Mouse (Mus musculus) hindbrain, embryonic 15.5 days (tissue): ENCODE measurements at regions not wholly inside any gene's neighbourhood (a gene's known extent, or its start where the extent isn't known, plus 50 kb on each side); places are given as distances from the start of the nearest gene placed in this dataset.

Source experiments
- ATAC-seq: fragments of 200-750 bp; cut with Nextera tagmentation; 2 replicates; pipeline ENCODE4 v1.8.0; 2017; ENCODE audit warnings: low read depth, moderate number of reproducible peaks, moderate TSS enrichment; ENCODE audit not compliant: low FRiP score
- H3K27ac ChIP-seq: fragments of 300-500 bp; sonication (generic); replicated peaks from 2 replicates; pipeline ENCODE4 v1.5.1; 2015; ENCODE audit warnings: mild to moderate bottlenecking, inconsistent platforms
- H3K27me3 ChIP-seq: fragments of 300-500 bp; sonication (generic); 2 replicates; pipeline ENCODE4 v1.6.1; 2015; ENCODE audit warnings: control low read depth, inconsistent platforms
- H3K36me3 ChIP-seq: fragments of 300-500 bp; sonication (generic); 2 replicates; pipeline ENCODE4 v1.6.1; 2015; ENCODE audit warnings: control low read depth, inconsistent platforms
- H3K4me1 ChIP-seq: fragments of 300-500 bp; sonication (generic); replicated peaks from 2 replicates; pipeline ENCODE4 v1.6.1; 2015; ENCODE audit warnings: control low read depth, inconsistent platforms
- H3K4me2 ChIP-seq: fragments of 300-500 bp; sonication (generic); 2 replicates; pipeline ENCODE4 v1.6.1; 2015; ENCODE audit warnings: moderate library complexity, mild to moderate bottlenecking, inconsistent platforms
- H3K4me3 ChIP-seq: fragments of 300-500 bp; sonication (generic); 2 replicates; pipeline ENCODE4 v1.5.1; 2015; ENCODE audit warnings: mild to moderate bottlenecking, inconsistent platforms
- H3K9ac ChIP-seq: fragments of 300-500 bp; sonication (generic); 2 replicates; pipeline ENCODE4 v1.6.1; 2015; ENCODE audit warnings: inconsistent platforms
- H3K9me3 ChIP-seq: fragments of 300-500 bp; sonication (generic); 2 replicates; pipeline ENCODE4 v1.6.1; 2016; ENCODE audit warnings: control low read depth, inconsistent platforms
- WGBS: fragments of 180-500 bp; shearing (Covaris S2); methylation state at CpG from one replicate; pipeline ENCODE4 v1.1.7; 2015; 5-methylcytosine and 5-hydroxymethylcytosine counted together

DNA sequence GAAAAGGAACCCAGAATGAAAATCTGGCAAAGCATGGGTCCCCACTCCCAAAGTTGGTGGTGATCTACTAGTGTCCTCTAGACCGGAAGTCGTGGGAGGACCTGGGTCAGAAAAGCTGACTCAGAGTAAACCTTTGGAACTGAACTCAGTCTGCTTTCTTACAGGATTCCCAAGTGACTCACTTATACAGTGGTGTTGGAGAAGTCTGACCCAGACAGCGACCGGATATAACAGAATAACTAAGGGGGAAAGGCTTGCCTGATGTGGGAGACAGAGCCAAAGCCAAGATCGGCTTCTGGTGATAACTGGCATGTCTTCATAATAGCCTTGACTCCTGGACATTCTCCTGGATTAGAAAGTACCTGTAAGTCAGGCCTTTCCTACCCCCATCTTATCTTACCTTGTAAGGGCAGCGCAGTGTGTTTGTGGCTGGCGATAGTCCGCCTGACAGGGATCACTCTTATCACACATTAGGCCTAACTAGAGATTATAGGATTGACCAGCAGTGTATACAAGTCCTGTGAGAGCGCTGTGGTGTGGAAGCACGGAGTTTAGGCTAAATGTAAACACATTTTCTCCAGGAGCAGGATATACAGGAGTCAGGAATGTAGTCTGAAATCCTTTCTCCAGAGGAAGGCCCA, 150.4 kb downstream of the Gm19410 start:
- Histone ChIP-seq H3K4me3 (no peak overlapping the region), H3K36me3 (no peaks in the 10 kb centered on the region), H3K9me3 (no peaks in the 10 kb centered on the region), H3K27ac (no peak overlapping the region), H3K4me1 (0 out of 2 replicates have a peak, but pooled peaks cover 5% of the 10 kb centered on the region), H3K4me2 (no peak overlapping the region), H3K9ac (no peak overlapping the region), H3K27me3 (no peaks in the 10 kb centered on the region)
- WGBS: 89% methylated on average over 10 of the region's 10 CpGs
- no peak for ATAC-seq

DNA sequence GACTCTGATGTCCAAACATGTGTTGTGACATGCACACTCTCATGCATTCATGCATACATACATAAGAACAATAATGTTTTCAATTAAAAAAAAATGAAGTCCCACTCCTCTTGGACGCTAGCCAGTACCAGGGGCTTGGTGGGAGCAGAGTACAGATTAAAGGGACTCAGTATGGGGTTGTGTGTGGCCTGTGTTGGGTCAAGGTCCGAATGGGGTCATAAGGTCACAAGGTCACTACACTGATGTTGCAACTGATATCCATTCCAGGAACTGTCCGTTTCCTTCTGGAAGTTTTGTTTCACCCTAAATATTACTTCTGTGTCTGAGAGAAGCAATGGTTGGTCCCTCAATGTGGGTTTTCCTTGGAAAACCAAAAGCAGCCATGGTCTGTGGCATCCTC, 152.0 kb downstream of the Gm19410 start:
- Histone ChIP-seq H3K36me3 (no peaks in the 10 kb centered on the region), H3K27me3 (no peaks in the 10 kb centered on the region), H3K4me3 (no peak overlapping the region), H3K9ac (no peak overlapping the region), H3K27ac (no peak overlapping the region), H3K4me2 (no peak overlapping the region), H3K9me3 (no peaks in the 10 kb centered on the region), H3K4me1 (0 out of 2 replicates have a peak, but pooled peaks cover 5% of the 10 kb centered on the region)
- 63% methylated on average over 3 of the region's 3 CpGs for WGBS
- ATAC-seq: no peak

DNA sequence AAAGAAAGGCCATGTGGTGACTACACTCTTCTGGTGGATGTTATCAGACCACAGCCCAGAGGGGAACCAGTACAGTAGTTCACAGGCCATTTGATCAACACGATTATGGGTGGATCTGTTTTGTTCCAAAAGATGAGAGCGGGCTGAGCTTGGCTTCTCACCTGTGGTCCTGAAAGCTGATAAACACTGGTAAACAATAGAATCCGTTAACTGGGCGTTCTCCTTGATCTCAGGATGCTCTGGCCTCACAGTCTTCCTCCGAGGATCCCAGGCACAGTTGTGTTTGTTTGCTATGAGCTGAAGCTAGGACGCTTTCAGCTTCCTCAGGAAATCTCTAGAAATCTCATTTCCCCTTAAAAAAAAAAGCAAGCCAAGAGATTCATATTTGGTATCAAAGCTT, 153.9 kb downstream of the Gm19410 start:
- 81% methylated on average over 6 of the region's 6 CpGs for WGBS
- H3K9ac ChIP-seq: no peak overlapping the region

DNA sequence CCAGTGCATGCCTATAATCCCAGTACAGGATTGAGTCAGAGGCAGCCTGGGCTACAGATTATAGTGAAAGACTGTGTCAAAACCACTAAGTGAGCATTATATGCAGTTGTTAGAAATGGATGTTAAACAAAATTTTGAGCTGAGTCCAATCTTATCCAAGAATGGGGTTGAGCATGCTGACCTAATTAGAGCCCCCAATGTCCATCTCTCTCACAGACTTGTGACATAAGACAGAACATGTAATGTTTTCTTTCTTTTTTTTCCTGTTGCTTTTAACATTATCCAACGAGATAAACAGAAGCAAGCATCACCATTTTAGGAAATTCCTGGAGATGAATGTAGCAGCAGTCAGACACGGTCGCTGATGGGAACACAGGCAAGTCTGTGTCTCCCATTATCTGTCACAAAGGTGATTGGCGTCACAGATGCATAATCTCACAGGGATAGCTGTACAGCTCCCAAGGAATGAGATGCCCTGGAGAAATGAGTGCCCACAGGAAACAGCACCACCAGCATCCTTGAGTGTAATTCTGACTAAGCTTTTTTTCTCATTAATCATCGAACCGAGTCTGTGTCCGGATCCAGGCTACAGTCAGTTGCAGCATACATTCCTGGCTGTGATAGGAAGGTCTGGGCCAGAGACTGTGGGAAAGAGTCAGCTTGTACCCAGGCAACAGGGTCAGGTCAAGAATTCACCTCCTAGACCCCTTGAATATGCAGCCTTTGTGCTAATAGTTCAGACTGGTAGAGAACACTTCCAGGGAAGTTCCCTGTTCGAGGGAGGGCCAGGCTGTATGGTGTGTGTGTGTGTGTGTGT, 154.5 kb downstream of the Gm19410 start:
- no peaks in the 10 kb centered on the region for H3K9me3 ChIP-seq
- no peak overlapping the region for H3K4me2 ChIP-seq
- 15% methylated on average over 8 of the region's 8 CpGs for WGBS

More for the DNA sequence above, 153.9 kb downstream of the Gm19410 start:
- no peak overlapping the region for H3K4me2 ChIP-seq
- H3K27ac ChIP-seq: no peak overlapping the region
- H3K4me3 ChIP-seq: no peak overlapping the region
- H3K4me1 ChIP-seq: 0 out of 2 replicates have a peak, but pooled peaks cover 11% of the 10 kb centered on the region
- H3K9me3 ChIP-seq: no peaks in the 10 kb centered on the region
- no peaks in the 10 kb centered on the region for H3K36me3 ChIP-seq
- ATAC-seq: no peak
- no peaks in the 10 kb centered on the region for H3K27me3 ChIP-seq

DNA sequence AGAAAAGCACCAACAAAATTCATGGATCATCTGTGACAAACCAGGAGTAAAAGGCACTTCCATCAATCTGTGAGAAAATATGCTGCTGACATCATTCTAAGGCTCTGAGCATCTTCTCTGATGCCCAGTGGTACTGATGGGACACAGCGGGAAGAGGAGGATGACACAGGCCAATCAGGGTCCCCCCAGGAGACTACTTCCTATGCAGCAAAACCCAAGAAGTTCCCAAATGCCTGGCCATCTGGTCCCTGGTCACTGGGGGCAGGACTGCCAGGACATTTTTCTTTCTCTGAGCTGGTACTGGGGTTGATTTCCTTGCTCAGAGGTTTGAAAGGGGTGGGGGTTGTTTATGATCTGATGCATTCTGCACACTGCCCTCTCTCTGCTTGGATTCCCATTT, 158.4 kb downstream of the Gm19410 start:
- Histone ChIP-seq H3K9me3 (no peaks in the 10 kb centered on the region), H3K4me1 (0 out of 2 replicates have a peak, but pooled peaks cover 11% of the 10 kb centered on the region), H3K36me3 (no peaks in the 10 kb centered on the region), H3K4me3 (no peak overlapping the region), H3K27ac (no peak overlapping the region), H3K4me2 (no peak overlapping the region), H3K9ac (no peak overlapping the region), H3K27me3 (no peaks in the 10 kb centered on the region)
- no peak for ATAC-seq
- 74% methylated on average over 1 of the region's 1 CpGs for WGBS

More for the DNA sequence above, 154.5 kb downstream of the Gm19410 start:
- no peaks in the 10 kb centered on the region for H3K27me3 ChIP-seq
- H3K36me3 ChIP-seq: no peaks in the 10 kb centered on the region
- peak; percentile 45; the same call in 1 of the 2 replicates for ATAC-seq
- H3K27ac ChIP-seq: no peak overlapping the region
- H3K4me1 ChIP-seq: 0 out of 2 replicates have a peak, but pooled peaks cover 11% of the 10 kb centered on the region
- H3K9ac ChIP-seq: no peak overlapping the region
- no peak overlapping the region for H3K4me3 ChIP-seq

DNA sequence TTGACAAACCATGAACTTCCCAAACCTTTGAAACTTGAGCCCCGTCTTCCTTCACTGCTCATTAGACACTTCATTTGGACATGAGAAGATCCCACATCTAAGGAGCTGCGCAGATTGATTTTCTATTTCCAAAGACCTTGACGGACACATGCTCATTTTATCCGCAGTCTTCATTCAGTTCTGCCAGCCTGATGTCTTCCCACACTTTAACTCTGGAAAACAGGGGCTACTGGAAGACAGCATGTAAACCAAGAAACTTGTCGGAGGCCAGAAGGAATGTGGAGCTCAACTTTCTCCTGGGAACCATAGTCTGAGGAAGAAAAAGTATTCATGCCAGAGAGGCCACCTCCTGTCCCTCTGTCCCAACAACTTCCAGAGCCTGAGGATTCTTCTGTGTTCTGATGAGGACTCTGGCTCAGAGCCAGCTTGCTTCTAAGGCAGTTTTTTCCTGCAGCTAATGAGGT, 161.8 kb downstream of the Gm19410 start:
- Histone ChIP-seq H3K27me3 (no peaks in the 10 kb centered on the region), H3K4me1 (0 out of 2 replicates have a peak, but pooled peaks cover 6% of the 10 kb centered on the region), H3K27ac (no peak overlapping the region), H3K4me3 (no peak overlapping the region), H3K36me3 (no peaks in the 10 kb centered on the region), H3K9me3 (no peaks in the 10 kb centered on the region), H3K9ac (no peak overlapping the region), H3K4me2 (no peak overlapping the region)
- ATAC-seq: no peak
- 75% methylated on average over 5 of the region's 5 CpGs for WGBS

DNA sequence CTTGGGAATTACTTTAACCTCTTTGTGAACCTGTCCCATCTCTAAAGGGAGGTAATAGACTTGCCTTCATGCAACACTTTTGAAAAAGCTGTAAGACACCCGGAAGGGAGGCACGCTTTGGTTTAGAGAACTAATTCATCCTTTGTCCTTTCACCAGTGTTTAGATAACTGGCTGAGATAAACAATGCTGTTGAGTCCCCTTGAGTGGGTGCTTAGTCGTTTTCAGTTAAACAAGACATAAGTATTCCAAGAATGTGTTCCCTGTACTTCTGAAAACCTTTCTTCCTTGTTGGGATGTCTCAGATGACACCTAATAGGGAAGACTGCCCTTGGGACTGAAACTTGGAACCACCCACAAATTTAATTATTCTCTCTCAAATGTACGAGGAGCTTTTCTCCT, 164.7 kb downstream of the Gm19410 start:
- Histone ChIP-seq H3K4me3 (no peak overlapping the region), H3K9ac (no peak overlapping the region), H3K4me2 (no peak overlapping the region), H3K36me3 (no peaks in the 10 kb centered on the region), H3K4me1 (0 out of 2 replicates have a peak, but pooled peaks cover 8% of the 10 kb centered on the region), H3K9me3 (no peaks in the 10 kb centered on the region), H3K27ac (no peak overlapping the region), H3K27me3 (no peaks in the 10 kb centered on the region)
- ATAC-seq: no peak
- WGBS: 57% methylated on average over 4 of the region's 4 CpGs

DNA sequence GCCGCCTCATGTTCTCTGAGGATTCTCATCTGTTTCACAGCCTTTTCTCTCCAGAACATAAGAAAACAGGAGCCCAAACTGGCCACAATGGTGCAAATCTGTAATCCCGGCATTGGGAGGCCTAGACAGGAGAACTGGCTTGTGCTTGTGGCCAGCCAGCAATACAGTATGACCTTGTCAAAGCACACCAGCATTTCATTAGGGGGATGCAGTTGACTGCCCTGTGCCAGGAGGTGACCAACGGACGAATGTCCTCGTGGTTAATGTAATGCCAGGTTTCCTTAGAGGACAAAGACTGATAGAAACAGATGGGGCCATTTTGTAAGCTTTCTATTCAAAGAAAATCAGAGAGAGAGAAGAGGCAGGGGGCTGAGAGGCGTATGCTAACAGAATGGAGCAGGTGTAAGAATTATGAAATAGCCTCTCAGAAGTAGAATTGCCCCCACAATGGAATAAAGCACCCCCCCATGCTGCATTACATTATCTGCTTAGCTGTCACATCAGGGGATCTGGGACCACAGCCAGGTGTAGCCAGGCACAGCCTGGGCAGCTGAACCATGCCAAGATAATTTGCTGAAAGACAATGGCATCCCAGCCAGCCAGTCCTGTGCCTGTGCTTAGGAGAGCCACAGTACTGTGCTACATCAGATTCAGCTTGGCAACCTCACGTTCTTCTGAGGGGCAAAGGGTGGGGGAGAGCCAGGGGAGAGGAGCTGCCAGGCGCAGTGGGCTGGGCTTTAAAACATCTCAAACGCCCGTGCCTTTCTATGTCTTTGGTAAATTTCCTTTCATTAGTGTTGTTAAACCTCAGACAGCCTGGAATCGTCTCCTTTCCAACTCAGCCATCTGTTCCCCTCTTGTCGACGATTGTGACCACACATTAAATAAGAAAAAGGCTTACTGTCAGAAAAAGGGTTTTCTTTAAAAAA, 167.9 kb downstream of the Gm19410 start:
- Histone ChIP-seq H3K27ac (peak overlapping the region; percentile 68), H3K9ac (no peak overlapping the region), H3K9me3 (no peaks in the 10 kb centered on the region), H3K4me2 (peak overlapping the region; percentile 14; the same call in 1 of the 2 replicates), H3K27me3 (no peaks in the 10 kb centered on the region), H3K4me1 (0 out of 2 replicates have a peak, but pooled peaks cover 8% of the 10 kb centered on the region), H3K4me3 (no peak overlapping the region), H3K36me3 (no peaks in the 10 kb centered on the region)
- ATAC-seq: peak; percentile 99
- WGBS: 25% methylated on average over 13 of the region's 13 CpGs

DNA sequence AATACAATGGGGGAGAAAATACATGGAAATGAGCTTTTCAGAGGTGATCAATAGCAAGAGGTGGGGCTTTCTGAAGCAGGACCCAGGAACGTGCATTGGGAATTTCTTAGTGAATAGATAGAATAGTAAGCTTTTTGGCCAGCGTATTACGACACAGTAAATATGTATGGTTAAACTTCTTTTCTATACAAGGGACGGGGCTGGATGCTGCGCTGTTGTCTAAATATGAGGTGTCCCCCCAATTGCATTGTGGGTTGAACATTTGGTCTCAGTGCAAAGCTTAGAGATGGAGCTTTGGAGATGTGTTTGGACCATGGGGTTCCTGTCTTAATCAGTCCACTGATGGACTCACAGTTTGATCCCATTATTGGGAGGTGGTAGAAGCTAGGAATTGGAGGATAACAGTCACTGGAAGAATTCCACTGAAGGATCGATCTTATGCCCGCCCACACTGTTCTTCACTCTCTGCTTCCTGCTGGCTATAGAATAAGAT, 168.6 kb downstream of the Gm19410 start:
- Histone ChIP-seq H3K9me3 (no peaks in the 10 kb centered on the region), H3K4me1 (0 out of 2 replicates have a peak, but pooled peaks cover 8% of the 10 kb centered on the region), H3K27me3 (no peaks in the 10 kb centered on the region), H3K9ac (no peak overlapping the region), H3K4me3 (no peak overlapping the region), H3K4me2 (peak overlapping the region; percentile 14; the same call in 1 of the 2 replicates), H3K36me3 (no peaks in the 10 kb centered on the region), H3K27ac (peak overlapping the region; percentile 68)
- ATAC-seq: 0 out of 2 replicates have a peak, but pooled peaks have one; percentile 20
- 49% methylated on average over 7 of the region's 7 CpGs for WGBS

DNA sequence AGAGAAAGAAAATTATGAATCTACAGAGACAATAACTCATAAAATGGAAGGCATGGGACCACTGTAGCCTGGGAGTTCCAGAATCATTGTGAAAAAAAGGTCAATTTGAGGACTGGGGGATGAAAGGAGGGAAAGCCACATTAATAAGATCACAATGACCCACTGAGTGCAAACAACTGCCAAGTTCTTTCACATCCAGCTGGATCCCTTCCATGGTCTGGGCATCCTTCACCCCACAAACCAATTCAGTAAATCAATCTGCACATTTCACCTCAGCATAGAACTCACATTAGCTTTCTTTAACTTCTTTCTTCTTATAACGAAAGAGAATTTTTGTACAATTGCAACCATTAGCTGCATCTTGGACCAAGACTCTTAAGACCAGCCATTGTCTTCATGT, 169.4 kb downstream of the Gm19410 start:
- 0 out of 2 replicates have a peak, but pooled peaks cover 8% of the 10 kb centered on the region for H3K4me1 ChIP-seq
- H3K4me3 ChIP-seq: no peak overlapping the region
- H3K9me3 ChIP-seq: no peaks in the 10 kb centered on the region
- H3K27me3 ChIP-seq: no peaks in the 10 kb centered on the region
- H3K4me2 ChIP-seq: no peak overlapping the region
- ATAC-seq: no peak
- H3K27ac ChIP-seq: no peak overlapping the region
- H3K9ac ChIP-seq: no peak overlapping the region
- H3K36me3 ChIP-seq: no peaks in the 10 kb centered on the region
- 80% methylated on average over 1 of the region's 1 CpGs for WGBS

DNA sequence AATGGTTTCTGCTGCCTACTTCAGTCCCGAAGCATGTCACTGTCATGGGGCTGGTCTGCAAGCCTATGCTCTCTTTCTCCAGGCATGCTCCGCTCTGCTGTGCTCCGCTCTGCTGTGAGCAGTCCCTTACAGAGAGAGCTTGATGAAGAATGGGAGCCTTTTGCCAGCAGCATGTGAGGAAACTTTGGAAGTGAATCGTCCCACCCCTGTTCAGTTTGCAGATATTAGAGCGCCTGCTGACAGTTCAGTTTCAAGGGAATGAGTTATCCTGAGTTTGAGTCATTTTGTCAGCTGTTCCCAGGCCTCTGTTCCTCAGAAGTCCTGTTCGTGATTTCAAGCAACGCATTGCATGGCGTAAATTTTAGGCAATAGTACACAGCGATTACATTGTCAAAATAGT, 173.6 kb downstream of the Gm19410 start:
- no peaks in the 10 kb centered on the region for H3K36me3 ChIP-seq
- no peak for ATAC-seq

More for the DNA sequence above, 173.6 kb downstream of the Gm19410 start:
- no peaks in the 10 kb centered on the region for H3K27me3 ChIP-seq
- no peak overlapping the region for H3K9ac ChIP-seq
- H3K4me3 ChIP-seq: no peak overlapping the region
- H3K4me1 ChIP-seq: 0 out of 2 replicates have a peak, but pooled peaks cover under 1% of the 10 kb centered on the region
- WGBS: 91% methylated on average over 9 of the region's 9 CpGs
- H3K9me3 ChIP-seq: no peaks in the 10 kb centered on the region
- H3K4me2 ChIP-seq: no peak overlapping the region
- no peak overlapping the region for H3K27ac ChIP-seq
